Mouse (Mus musculus) stomach, adult 2 months (tissue): ENCODE results near the gene Vps9d1. TPM values are rescaled to one million over a fixed set of nuclear protein-coding genes. Genes with fewer than 3 reads are reported as not detected.

ENCODE experiments used
- polyA plus RNA-seq: library from polyadenylated mRNA; depleted of rRNA; stranded (reverse); fragments of >200 nt; gene quantifications from 2 replicates; pipeline ENCODE4 v1.2.3, GENCODE M21; 2012; rRNA removed

Vps9d1 gene
- polyA plus RNA-seq, result 42.1 and 58.2 TPM in 2 replicates

DNA sequence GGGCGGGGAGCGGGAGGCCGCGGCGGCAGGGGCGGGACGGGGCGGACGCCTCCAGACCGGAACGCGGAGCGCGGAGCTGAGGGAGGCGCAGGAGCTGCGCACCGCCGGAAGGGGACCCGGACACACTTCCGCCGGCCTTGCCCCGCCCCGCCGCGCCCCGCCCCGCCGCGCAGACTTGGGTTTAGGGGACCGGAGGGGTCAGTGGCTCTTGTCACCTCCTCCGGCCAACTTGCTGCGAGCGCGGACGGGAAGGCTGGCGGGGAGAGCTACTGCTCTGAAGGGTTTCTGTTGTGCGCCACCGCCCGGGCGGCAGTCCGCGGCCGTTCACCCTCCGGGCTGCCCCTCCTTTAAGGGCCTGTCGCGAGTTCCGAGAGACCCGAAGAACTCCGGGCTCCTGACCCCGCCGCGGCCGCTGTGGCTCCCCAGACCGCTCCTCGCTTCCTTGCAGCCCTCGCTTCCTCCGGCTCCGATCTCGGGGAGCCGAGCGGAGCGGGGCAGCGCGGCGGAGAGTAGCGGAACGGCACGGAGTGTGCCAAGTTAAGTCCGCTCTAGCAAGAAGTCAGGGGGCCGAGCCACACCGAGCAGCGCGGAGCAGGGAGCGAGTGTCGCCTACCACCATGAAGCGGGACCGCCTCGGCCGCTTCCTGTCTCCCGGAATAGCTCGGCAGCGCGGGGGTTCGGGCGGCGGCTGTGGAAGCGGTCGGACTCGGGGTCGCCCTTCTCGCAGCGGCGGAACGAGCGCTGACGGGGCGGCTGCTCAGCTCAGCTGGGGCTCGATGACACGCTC, at the start of gene Vps9d1, which contains the start of gene Zfp276:
Gene Vps9d1, minus strand, starts transcription at position 250 of the 787 bp plus-strand sequence.
Gene Zfp276, plus strand, starts transcription at position 97 of the 787 bp plus-strand sequence.

DNA sequence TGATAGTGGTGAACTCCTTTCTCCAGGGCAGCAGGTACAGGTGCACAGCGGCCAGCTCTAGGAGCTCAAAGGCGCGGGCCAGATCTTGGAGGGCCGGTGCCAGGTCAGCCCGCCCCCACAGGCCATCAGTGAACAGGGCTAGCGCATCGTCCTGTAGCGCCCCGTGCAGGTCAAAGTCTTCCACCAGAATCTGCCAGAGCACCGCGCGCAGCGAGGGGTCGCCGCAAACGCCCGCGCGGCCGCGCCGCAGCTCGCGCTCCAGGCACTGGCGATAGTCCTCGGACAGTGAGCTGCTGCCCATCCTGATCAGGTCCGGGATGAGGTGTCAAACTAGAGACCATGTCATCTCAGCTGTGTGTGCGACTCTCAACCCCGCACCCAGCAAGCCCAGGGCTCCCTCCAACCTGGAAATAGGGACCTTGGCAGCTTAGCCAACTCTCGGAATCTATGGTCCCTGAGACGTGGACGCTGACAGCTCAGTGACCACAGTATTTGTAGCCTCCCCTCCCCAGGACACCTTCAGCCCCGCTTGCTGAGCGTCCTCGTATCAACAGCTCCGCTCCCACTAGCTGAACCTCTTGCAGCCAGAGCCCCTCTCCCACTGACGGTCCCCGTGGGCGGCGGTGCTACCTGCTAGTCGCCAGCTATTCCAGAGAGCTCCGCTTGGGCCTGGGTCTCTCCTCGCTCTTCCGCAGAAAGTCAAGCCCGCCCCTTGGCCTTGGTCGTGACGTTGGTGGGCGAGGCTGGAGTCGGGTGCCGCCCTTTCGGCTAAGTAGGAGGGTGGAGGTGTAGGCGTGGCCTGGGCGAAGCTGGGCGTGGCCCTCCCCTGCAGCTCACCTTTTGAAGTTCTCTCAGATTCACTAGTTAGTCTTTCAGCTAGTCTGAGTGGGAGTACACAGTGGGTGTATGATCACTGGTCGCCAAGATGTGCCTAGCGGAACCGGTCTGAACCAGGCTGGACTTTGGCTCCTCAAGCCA, 18.3 kb downstream of the Vps9d1 start, which contains the start of gene Spata2l:
Gene Spata2l, minus strand, starts transcription at position 714 of the 978 bp plus-strand sequence.

DNA sequence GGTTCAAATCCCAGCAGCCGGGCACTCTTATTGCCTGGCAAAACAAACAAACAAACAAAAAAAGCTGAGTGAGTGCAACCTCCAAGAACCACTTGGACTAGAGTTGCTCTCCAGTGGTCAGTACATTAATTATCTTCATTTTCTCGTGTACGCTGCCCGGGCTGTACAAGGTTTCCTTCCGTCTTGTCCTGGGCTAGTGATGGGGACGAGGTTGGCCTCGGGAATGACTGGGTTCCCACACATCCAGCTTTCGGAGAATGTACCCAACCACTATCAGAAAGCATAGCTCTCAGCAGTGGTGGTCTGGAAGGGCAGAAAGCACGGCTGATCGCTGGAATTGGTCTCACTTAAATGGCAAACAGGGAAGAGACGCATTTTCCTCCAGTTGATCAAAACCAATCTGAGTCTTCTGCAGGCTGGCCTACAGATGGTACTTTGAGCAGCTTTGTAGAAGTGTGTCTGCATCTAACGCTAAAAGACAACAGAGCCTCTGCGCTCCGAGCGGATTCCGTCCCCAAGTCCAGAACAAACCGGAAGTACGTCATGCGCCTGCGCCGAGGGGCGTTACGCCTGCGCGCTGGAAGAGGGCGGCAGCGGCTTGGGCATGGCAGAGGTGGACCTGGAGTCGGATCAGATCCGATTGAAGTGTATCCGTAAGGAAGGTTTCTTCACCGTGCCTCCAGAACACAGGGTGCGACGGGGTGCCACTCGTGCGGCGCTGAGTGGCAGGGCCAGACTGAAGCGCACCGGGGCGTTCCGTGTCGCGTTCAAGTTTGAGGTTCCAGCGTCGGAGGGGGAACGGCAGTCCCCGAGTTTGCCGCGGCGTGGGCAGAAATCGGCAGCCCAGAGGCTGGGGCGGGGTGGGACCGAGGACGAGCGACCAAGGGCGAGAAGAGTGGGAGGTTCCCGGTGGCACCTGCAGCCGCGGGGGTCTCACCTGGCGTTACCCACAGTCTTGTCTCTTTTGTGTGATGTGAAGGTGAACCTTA, 29.6 kb downstream of the Vps9d1 start, which contains the start of gene Cdk10:
Gene Cdk10, plus strand, starts transcription at position 565 of the 989 bp plus-strand sequence.

DNA sequence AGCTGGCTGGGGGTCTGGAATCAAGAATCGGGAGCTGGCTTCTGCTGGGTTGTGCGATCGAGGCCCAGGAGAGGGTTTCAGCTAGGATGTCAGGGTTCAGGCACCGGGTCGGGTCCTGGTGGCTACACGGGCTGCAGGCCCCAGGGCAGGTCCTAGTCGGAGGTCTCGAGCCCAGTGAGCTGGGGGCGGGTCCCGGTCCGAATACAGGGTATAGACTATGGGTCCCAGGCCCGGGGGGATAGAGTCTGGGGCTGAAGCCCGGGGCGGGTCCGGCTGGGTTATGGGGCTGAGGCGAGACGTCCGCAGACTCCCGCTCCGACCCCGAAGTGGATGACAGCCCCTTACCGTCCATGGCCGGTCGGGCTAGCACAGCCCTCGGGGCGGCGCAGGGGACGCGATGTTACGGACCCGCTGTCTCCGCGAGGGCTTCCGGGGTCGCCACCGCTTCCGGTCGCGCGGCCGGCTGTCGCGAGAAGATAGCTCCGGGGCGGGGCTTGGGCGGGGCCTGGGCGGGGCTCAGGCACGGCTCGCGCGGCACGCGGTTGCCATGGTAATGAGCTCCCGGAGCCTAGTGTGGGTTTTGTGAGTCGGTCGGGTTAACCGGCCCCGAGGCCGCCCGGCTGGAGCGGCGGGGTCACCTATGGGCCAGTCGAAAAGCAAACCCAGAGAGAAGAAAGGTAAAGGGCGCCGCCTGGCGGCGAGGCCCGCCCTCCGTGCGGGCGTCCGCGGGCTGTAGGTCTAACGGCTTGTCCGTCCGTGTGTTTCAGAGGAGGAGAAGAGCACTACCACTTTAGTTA, 41.6 kb downstream of the Vps9d1 start, which contains the start of the genes Chmp1a and Spata33:
Gene Chmp1a, minus strand, starts transcription at position 443 of the 797 bp plus-strand sequence.
Gene Spata33, plus strand, starts transcription at position 512 of the 797 bp plus-strand sequence.

Other genes with a start within 250 kb of the Vps9d1 start
- 16.0 and 23.2 TPM in 2 replicates for gene Ankrd11, start 212.1 kb downstream of the Vps9d1 start, polyA plus RNA-seq
- 72.5 and 126 TPM in 2 replicates for gene Spg7, start 191.4 kb downstream of the Vps9d1 start, polyA plus RNA-seq
- 1,173 and 2,683 TPM in 2 replicates for gene Rpl13, start 152.0 kb downstream of the Vps9d1 start, polyA plus RNA-seq
- 0.65 and 0.74 TPM in 2 replicates for gene Cpne7, start 137.0 kb downstream of the Vps9d1 start, polyA plus RNA-seq
- gene Sult5a1, start 96.0 kb downstream of the Vps9d1 start, polyA plus RNA-seq, result 0.33 and 2.9 TPM in 2 replicates
- 7.0 and 7.4 TPM in 2 replicates for gene Dpep1, start 68.1 kb downstream of the Vps9d1 start, polyA plus RNA-seq
- 64.7 and 76.1 TPM in 2 replicates for gene Chmp1a, start 41.6 kb downstream of the Vps9d1 start, polyA plus RNA-seq
- 0.19 and 0.96 TPM in 2 replicates for gene Spata33, start 41.5 kb downstream of the Vps9d1 start, polyA plus RNA-seq
- gene Cdk10, start 29.5 kb downstream of the Vps9d1 start, polyA plus RNA-seq, result 25.0 and 25.3 TPM in 2 replicates
- 4.4 and 7.0 TPM in 2 replicates for gene Spata2l, start 18.1 kb downstream of the Vps9d1 start, polyA plus RNA-seq
- gene Zfp276, start 153 bp downstream of the Vps9d1 start, polyA plus RNA-seq, result 12.0 and 14.9 TPM in 2 replicates
- 5.6 and 11.0 TPM in 2 replicates for gene Fanca, start 64.2 kb upstream of the Vps9d1 start, polyA plus RNA-seq
- 26.4 and 34.4 TPM in 2 replicates for gene Spire2, start 78.4 kb upstream of the Vps9d1 start, polyA plus RNA-seq
- gene Tcf25, start 119.4 kb upstream of the Vps9d1 start, polyA plus RNA-seq, result 64.3 and 69.0 TPM in 2 replicates
- not detected in 2 replicates for gene Mc1r, start 152.8 kb upstream of the Vps9d1 start, polyA plus RNA-seq
- gene Tubb3, start 157.1 kb upstream of the Vps9d1 start, polyA plus RNA-seq, result 7.0 and 9.8 TPM in 2 replicates
- 10.6 and 17.1 TPM in 2 replicates for gene Def8, start 169.2 kb upstream of the Vps9d1 start, polyA plus RNA-seq
- 10.1 and 12.7 TPM in 2 replicates for gene Afg3l1, start 223.6 kb upstream of the Vps9d1 start, polyA plus RNA-seq